Mouse (Mus musculus): Measurements from ENCODE around the gene Tiam1. TPM values are rescaled to one million over a fixed set of nuclear protein-coding genes. Genes with fewer than 3 reads are reported as not detected.

Tiam1 gene
- polyA plus RNA-seq, 1 experiment, result 14.1 TPM

- Histone ChIP-seq H3K4me3 (ENCODE audit: control insufficient read depth, insufficient read depth, low read length) (no peak overlapping the region), H3K27me3 (ENCODE audit: control insufficient read depth, insufficient read depth, low read length) (no peaks in the 10 kb centered on the region), H3K36me3 (ENCODE audit: control insufficient read depth, insufficient read depth, low read length) (no peaks in the 10 kb centered on the region), H3K27ac (ENCODE audit: control insufficient read depth, insufficient read depth, low read length) (no peak overlapping the region), H3K4me1 (replicated peaks; ENCODE audit: control insufficient read depth, insufficient read depth, low read length) (0 out of 2 replicates have a peak, but pooled peaks cover 2% of the 10 kb centered on the region)
- TF ChIP-seq POLR2A (IDR thresholded peaks at IDR 0.05; ENCODE audit: control insufficient read depth, extremely low read depth, insufficient read depth, low read length, poor library complexity), result no peak
- no peak for TF ChIP-seq CTCF (IDR thresholded peaks at IDR 0.05; ENCODE audit: borderline replicate concordance, control insufficient read depth, extremely low read depth, insufficient read depth, low read length, poor library complexity)
- DNase-seq, result no peak
- 40% methylated on average over 6 of the region's 6 CpGs for WGBS
Measured at GRCm38 (mm10) chr16:90180975-90181374, 37.4 kb upstream of the Tiam1 start.

- H3K4me3 ChIP-seq (ENCODE audit: control insufficient read depth, insufficient read depth, low read length), result no peak overlapping the region
- DNase-seq, result no peak
- H3K4me1 ChIP-seq (replicated peaks; ENCODE audit: control insufficient read depth, insufficient read depth, low read length), result 0 out of 2 replicates have a peak, but pooled peaks cover 2% of the 10 kb centered on the region
- TF ChIP-seq CTCF (IDR thresholded peaks at IDR 0.05; ENCODE audit: borderline replicate concordance, control insufficient read depth, extremely low read depth, insufficient read depth, low read length, poor library complexity) (no peak), POLR2A (IDR thresholded peaks at IDR 0.05; ENCODE audit: control insufficient read depth, extremely low read depth, insufficient read depth, low read length, poor library complexity) (no peak)
- H3K36me3 ChIP-seq (ENCODE audit: control insufficient read depth, insufficient read depth, low read length), result no peaks in the 10 kb centered on the region
- H3K27me3 ChIP-seq (ENCODE audit: control insufficient read depth, insufficient read depth, low read length), result no peaks in the 10 kb centered on the region
- WGBS, result 85% methylated on average over 5 of the region's 5 CpGs
- no peak overlapping the region for H3K27ac ChIP-seq (ENCODE audit: control insufficient read depth, insufficient read depth, low read length)
Measured at GRCm38 (mm10) chr16:90179892-90180291, 36.3 kb upstream of the Tiam1 start.

- no peak overlapping the region for H3K27ac ChIP-seq (ENCODE audit: control insufficient read depth, insufficient read depth, low read length)
- DNase-seq, result no peak
- TF ChIP-seq CTCF (IDR thresholded peaks at IDR 0.05; ENCODE audit: borderline replicate concordance, control insufficient read depth, extremely low read depth, insufficient read depth, low read length, poor library complexity), result no peak
- no peak for TF ChIP-seq POLR2A (IDR thresholded peaks at IDR 0.05; ENCODE audit: control insufficient read depth, extremely low read depth, insufficient read depth, low read length, poor library complexity)
- no peak overlapping the region for H3K4me3 ChIP-seq (ENCODE audit: control insufficient read depth, insufficient read depth, low read length)
- H3K27me3 ChIP-seq (ENCODE audit: control insufficient read depth, insufficient read depth, low read length), result no peaks in the 10 kb centered on the region
- 0 out of 2 replicates have a peak, but pooled peaks cover 2% of the 10 kb centered on the region for H3K4me1 ChIP-seq (replicated peaks; ENCODE audit: control insufficient read depth, insufficient read depth, low read length)
- no peaks in the 10 kb centered on the region for H3K36me3 ChIP-seq (ENCODE audit: control insufficient read depth, insufficient read depth, low read length)
- WGBS, result 89% methylated on average over 3 of the region's 3 CpGs
Measured at GRCm38 (mm10) chr16:90178404-90178803, 34.8 kb upstream of the Tiam1 start.

GRCm38 (mm10) chr16:90177425-90177824 is 33.9 kb upstream of the Tiam1 start:
- H3K4me3 ChIP-seq (ENCODE audit: control insufficient read depth, insufficient read depth, low read length), result no peak overlapping the region
- no peaks in the 10 kb centered on the region for H3K36me3 ChIP-seq (ENCODE audit: control insufficient read depth, insufficient read depth, low read length)
- no peaks in the 10 kb centered on the region for H3K27me3 ChIP-seq (ENCODE audit: control insufficient read depth, insufficient read depth, low read length)
- 0 out of 2 replicates have a peak, but pooled peaks cover 2% of the 10 kb centered on the region for H3K4me1 ChIP-seq (replicated peaks; ENCODE audit: control insufficient read depth, insufficient read depth, low read length)
- no peak for DNase-seq
- WGBS, result 10% methylated on average over 8 of the region's 8 CpGs
- TF ChIP-seq POLR2A (IDR thresholded peaks at IDR 0.05; ENCODE audit: control insufficient read depth, extremely low read depth, insufficient read depth, low read length, poor library complexity), result no peak
- no peak for TF ChIP-seq CTCF (IDR thresholded peaks at IDR 0.05; ENCODE audit: borderline replicate concordance, control insufficient read depth, extremely low read depth, insufficient read depth, low read length, poor library complexity)
- H3K27ac ChIP-seq (ENCODE audit: control insufficient read depth, insufficient read depth, low read length), result no peak overlapping the region

GRCm38 (mm10) chr16:90176472-90176871 is 32.9 kb upstream of the Tiam1 start:
- H3K4me3 ChIP-seq (ENCODE audit: control insufficient read depth, insufficient read depth, low read length), result no peak overlapping the region
- no peaks in the 10 kb centered on the region for H3K36me3 ChIP-seq (ENCODE audit: control insufficient read depth, insufficient read depth, low read length)
- no peak overlapping the region for H3K27ac ChIP-seq (ENCODE audit: control insufficient read depth, insufficient read depth, low read length)
- H3K27me3 ChIP-seq (ENCODE audit: control insufficient read depth, insufficient read depth, low read length), result no peaks in the 10 kb centered on the region
- no peak for DNase-seq
- TF ChIP-seq CTCF (IDR thresholded peaks at IDR 0.05; ENCODE audit: borderline replicate concordance, control insufficient read depth, extremely low read depth, insufficient read depth, low read length, poor library complexity) (no peak), POLR2A (IDR thresholded peaks at IDR 0.05; ENCODE audit: control insufficient read depth, extremely low read depth, insufficient read depth, low read length, poor library complexity) (no peak)
- H3K4me1 ChIP-seq (replicated peaks; ENCODE audit: control insufficient read depth, insufficient read depth, low read length), result 0 out of 2 replicates have a peak, but pooled peaks cover 2% of the 10 kb centered on the region
- 30% methylated on average over 10 of the region's 10 CpGs for WGBS

GRCm38 (mm10) chr16:90171416-90171815 is 27.8 kb upstream of the Tiam1 start:
- DNase-seq, result no peak
- no peak overlapping the region for H3K4me3 ChIP-seq (ENCODE audit: control insufficient read depth, insufficient read depth, low read length)
- no peaks in the 10 kb centered on the region for H3K4me1 ChIP-seq (replicated peaks; ENCODE audit: control insufficient read depth, insufficient read depth, low read length)
- WGBS, result 92% methylated on average over 8 of the region's 8 CpGs
- no peaks in the 10 kb centered on the region for H3K36me3 ChIP-seq (ENCODE audit: control insufficient read depth, insufficient read depth, low read length)
- no peaks in the 10 kb centered on the region for H3K27me3 ChIP-seq (ENCODE audit: control insufficient read depth, insufficient read depth, low read length)
- no peak overlapping the region for H3K27ac ChIP-seq (ENCODE audit: control insufficient read depth, insufficient read depth, low read length)
- TF ChIP-seq POLR2A (IDR thresholded peaks at IDR 0.05; ENCODE audit: control insufficient read depth, extremely low read depth, insufficient read depth, low read length, poor library complexity) (no peak), CTCF (IDR thresholded peaks at IDR 0.05; ENCODE audit: borderline replicate concordance, control insufficient read depth, extremely low read depth, insufficient read depth, low read length, poor library complexity) (no peak)

GRCm38 (mm10) chr16:90170676-90171075 is 27.1 kb upstream of the Tiam1 start:
- no peak overlapping the region for H3K27ac ChIP-seq (ENCODE audit: control insufficient read depth, insufficient read depth, low read length)
- no peaks in the 10 kb centered on the region for H3K36me3 ChIP-seq (ENCODE audit: control insufficient read depth, insufficient read depth, low read length)
- no peak overlapping the region for H3K4me3 ChIP-seq (ENCODE audit: control insufficient read depth, insufficient read depth, low read length)
- DNase-seq, result no peak
- no peaks in the 10 kb centered on the region for H3K27me3 ChIP-seq (ENCODE audit: control insufficient read depth, insufficient read depth, low read length)
- WGBS, result 100% methylated on average over 1 of the region's 1 CpGs
- TF ChIP-seq CTCF (IDR thresholded peaks at IDR 0.05; ENCODE audit: borderline replicate concordance, control insufficient read depth, extremely low read depth, insufficient read depth, low read length, poor library complexity), result no peak
- no peak for TF ChIP-seq POLR2A (IDR thresholded peaks at IDR 0.05; ENCODE audit: control insufficient read depth, extremely low read depth, insufficient read depth, low read length, poor library complexity)
- no peaks in the 10 kb centered on the region for H3K4me1 ChIP-seq (replicated peaks; ENCODE audit: control insufficient read depth, insufficient read depth, low read length)
